Mouse (Mus musculus): Measurements from ENCODE around the gene Lrrc10b. TPM values are rescaled to one million over a fixed set of nuclear protein-coding genes. Genes with fewer than 3 reads are reported as not detected.

Gene Lrrc10b
- polyA plus RNA-seq, 1 experiment from 2014 or later, result not detected

GRCm38 (mm10) chr19:10454718-10455436 is 2.4 kb downstream of the Lrrc10b start:
- Histone ChIP-seq H3K4me3 (ENCODE audit: low read depth, low read length) (no peak overlapping the region), H3K27me3 (ENCODE audit: control insufficient read depth, insufficient read depth, low read depth, low read length) (peaks cover 58% of the 10 kb centered on the region), H3K9me3 (replicated peaks; ENCODE audit: control insufficient read depth, low read length) (no peaks in the 10 kb centered on the region), H3K4me2 (ENCODE audit: low read depth, low read length) (no peak overlapping the region), H3K27ac (ENCODE audit: low read length) (no peak overlapping the region), H3K36me3 (ENCODE audit: control insufficient read depth, insufficient read depth) (no peaks in the 10 kb centered on the region), H3K4me1 (ENCODE audit: control insufficient read depth, low read depth, low read length) (no peaks in the 10 kb centered on the region; the same call in none of the 2 replicates), H3K9ac (ENCODE audit: low read depth, low read length) (no peak overlapping the region)
- WGBS (ENCODE audit: insufficient replicate concordance), result 52% methylated on average over 4 of the region's 4 CpGs
- ATAC-seq (ENCODE audit: low read depth), result no peak

- Histone ChIP-seq H3K27ac (ENCODE audit: low read length) (no peak overlapping the region), H3K27me3 (ENCODE audit: control insufficient read depth, insufficient read depth, low read depth, low read length) (peaks cover 7% of the 10 kb centered on the region), H3K4me1 (ENCODE audit: control insufficient read depth, low read depth, low read length) (no peaks in the 10 kb centered on the region; the same call in 1 of the 2 replicates)
Measured at GRCm38 (mm10) chr19:10449708-10450107, 7.6 kb downstream of the Lrrc10b start.

GRCm38 (mm10) chr19:10449190-10449589 is 8.1 kb downstream of the Lrrc10b start:
- 63% methylated on average over 6 of the region's 6 CpGs for WGBS (ENCODE audit: insufficient replicate concordance)
- Histone ChIP-seq H3K4me2 (ENCODE audit: low read depth, low read length) (no peak overlapping the region), H3K27ac (ENCODE audit: low read length) (no peak overlapping the region), H3K27me3 (ENCODE audit: control insufficient read depth, insufficient read depth, low read depth, low read length) (peaks cover 5% of the 10 kb centered on the region), H3K4me1 (ENCODE audit: control insufficient read depth, low read depth, low read length) (peaks cover 4% of the 10 kb centered on the region), H3K9me3 (replicated peaks; ENCODE audit: control insufficient read depth, low read length) (no peaks in the 10 kb centered on the region), H3K9ac (ENCODE audit: low read depth, low read length) (no peak overlapping the region), H3K4me3 (ENCODE audit: low read depth, low read length) (no peak overlapping the region), H3K36me3 (ENCODE audit: control insufficient read depth, insufficient read depth) (no peaks in the 10 kb centered on the region)
- ATAC-seq (ENCODE audit: low read depth), result no peak

More at GRCm38 (mm10) chr19:10449708-10450107, 7.6 kb downstream of the Lrrc10b start:
- Histone ChIP-seq H3K4me2 (ENCODE audit: low read depth, low read length) (no peak overlapping the region), H3K36me3 (ENCODE audit: control insufficient read depth, insufficient read depth) (no peaks in the 10 kb centered on the region), H3K4me3 (ENCODE audit: low read depth, low read length) (no peak overlapping the region), H3K9ac (ENCODE audit: low read depth, low read length) (no peak overlapping the region), H3K9me3 (replicated peaks; ENCODE audit: control insufficient read depth, low read length) (no peaks in the 10 kb centered on the region)
- WGBS (ENCODE audit: insufficient replicate concordance), result 9% methylated on average over 3 of the region's 3 CpGs
- no peak for ATAC-seq (ENCODE audit: low read depth)

- Histone ChIP-seq H3K27ac (ENCODE audit: low read length) (no peak overlapping the region), H3K4me3 (ENCODE audit: low read depth, low read length) (no peak overlapping the region), H3K9me3 (replicated peaks; ENCODE audit: control insufficient read depth, low read length) (no peaks in the 10 kb centered on the region), H3K36me3 (ENCODE audit: control insufficient read depth, insufficient read depth) (no peaks in the 10 kb centered on the region), H3K4me2 (ENCODE audit: low read depth, low read length) (no peak overlapping the region), H3K9ac (ENCODE audit: low read depth, low read length) (no peak overlapping the region), H3K27me3 (ENCODE audit: control insufficient read depth, insufficient read depth, low read depth, low read length) (no peaks in the 10 kb centered on the region; the same call in 1 of the 2 replicates), H3K4me1 (ENCODE audit: control insufficient read depth, low read depth, low read length) (peaks cover 4% of the 10 kb centered on the region)
- WGBS (ENCODE audit: insufficient replicate concordance), result 70% methylated on average over 7 of the region's 7 CpGs
- ATAC-seq (ENCODE audit: low read depth), result no peak
Measured at GRCm38 (mm10) chr19:10448275-10448674, 9.0 kb downstream of the Lrrc10b start.

- ATAC-seq (ENCODE audit: low read depth), result peak; percentile 94
- H3K4me1 ChIP-seq (ENCODE audit: control insufficient read depth, low read depth, low read length), result peaks cover 4% of the 10 kb centered on the region
- no peaks in the 10 kb centered on the region for H3K27me3 ChIP-seq (ENCODE audit: control insufficient read depth, insufficient read depth, low read depth, low read length)
- peak overlapping the region; percentile 7 for H3K27ac ChIP-seq (ENCODE audit: low read length)
- no peak overlapping the region for H3K9ac ChIP-seq (ENCODE audit: low read depth, low read length)
- H3K4me2 ChIP-seq (ENCODE audit: low read depth, low read length), result peak overlapping the region; percentile 37
- 49% methylated on average over 15 of the region's 15 CpGs for WGBS (ENCODE audit: insufficient replicate concordance)
- no peak overlapping the region for H3K4me3 ChIP-seq (ENCODE audit: low read depth, low read length)
- H3K9me3 ChIP-seq (replicated peaks; ENCODE audit: control insufficient read depth, low read length), result no peaks in the 10 kb centered on the region
- no peaks in the 10 kb centered on the region for H3K36me3 ChIP-seq (ENCODE audit: control insufficient read depth, insufficient read depth)
Measured at GRCm38 (mm10) chr19:10444685-10445369, 12.4 kb downstream of the Lrrc10b start.

- no peaks in the 10 kb centered on the region for H3K9me3 ChIP-seq (replicated peaks; ENCODE audit: control insufficient read depth, low read length)
- peaks cover 7% of the 10 kb centered on the region; the same call in 1 of the 2 replicates for H3K4me1 ChIP-seq (ENCODE audit: control insufficient read depth, low read depth, low read length)
- WGBS (ENCODE audit: insufficient replicate concordance), result 58% methylated on average over 1 of the region's 1 CpGs
- no peaks in the 10 kb centered on the region for H3K36me3 ChIP-seq (ENCODE audit: control insufficient read depth, insufficient read depth)
- no peak overlapping the region for H3K4me2 ChIP-seq (ENCODE audit: low read depth, low read length)
- H3K27me3 ChIP-seq (ENCODE audit: control insufficient read depth, insufficient read depth, low read depth, low read length), result no peaks in the 10 kb centered on the region
- no peak for ATAC-seq (ENCODE audit: low read depth)
- H3K4me3 ChIP-seq (ENCODE audit: low read depth, low read length), result no peak overlapping the region
- no peak overlapping the region for H3K9ac ChIP-seq (ENCODE audit: low read depth, low read length)
- no peak overlapping the region for H3K27ac ChIP-seq (ENCODE audit: low read length)
Measured at GRCm38 (mm10) chr19:10437521-10437920, 19.8 kb downstream of the Lrrc10b start.

- WGBS (ENCODE audit: insufficient replicate concordance), result 0% methylated on average over 1 of the region's 1 CpGs
Measured at GRCm38 (mm10) chr19:10436726-10437125, 20.5 kb downstream of the Lrrc10b start.

GRCm38 (mm10) chr19:10435908-10436307 is 21.4 kb downstream of the Lrrc10b start:
- no peaks in the 10 kb centered on the region for H3K27me3 ChIP-seq (ENCODE audit: control insufficient read depth, insufficient read depth, low read depth, low read length)
- H3K36me3 ChIP-seq (ENCODE audit: control insufficient read depth, insufficient read depth), result no peaks in the 10 kb centered on the region
- ATAC-seq (ENCODE audit: low read depth), result no peak
- H3K27ac ChIP-seq (ENCODE audit: low read length), result no peak overlapping the region
- no peaks in the 10 kb centered on the region for H3K9me3 ChIP-seq (replicated peaks; ENCODE audit: control insufficient read depth, low read length)
- H3K4me3 ChIP-seq (ENCODE audit: low read depth, low read length), result no peak overlapping the region
- 17% methylated on average over 3 of the region's 3 CpGs for WGBS (ENCODE audit: insufficient replicate concordance)
- H3K4me2 ChIP-seq (ENCODE audit: low read depth, low read length), result no peak overlapping the region
- peaks cover 17% of the 10 kb centered on the region for H3K4me1 ChIP-seq (ENCODE audit: control insufficient read depth, low read depth, low read length)
- no peak overlapping the region for H3K9ac ChIP-seq (ENCODE audit: low read depth, low read length)

More at GRCm38 (mm10) chr19:10436726-10437125, 20.5 kb downstream of the Lrrc10b start:
- H3K27ac ChIP-seq (ENCODE audit: low read length), result no peak overlapping the region
- H3K9me3 ChIP-seq (replicated peaks; ENCODE audit: control insufficient read depth, low read length), result no peaks in the 10 kb centered on the region
- H3K4me3 ChIP-seq (ENCODE audit: low read depth, low read length), result no peak overlapping the region
- H3K9ac ChIP-seq (ENCODE audit: low read depth, low read length), result no peak overlapping the region
- H3K4me2 ChIP-seq (ENCODE audit: low read depth, low read length), result no peak overlapping the region
- H3K4me1 ChIP-seq (ENCODE audit: control insufficient read depth, low read depth, low read length), result peaks cover 10% of the 10 kb centered on the region
- ATAC-seq (ENCODE audit: low read depth), result no peak
- no peaks in the 10 kb centered on the region for H3K36me3 ChIP-seq (ENCODE audit: control insufficient read depth, insufficient read depth)
- H3K27me3 ChIP-seq (ENCODE audit: control insufficient read depth, insufficient read depth, low read depth, low read length), result no peaks in the 10 kb centered on the region

- no peak overlapping the region for H3K4me3 ChIP-seq (ENCODE audit: low read depth, low read length)
- H3K4me1 ChIP-seq (ENCODE audit: control insufficient read depth, low read depth, low read length), result peaks cover 18% of the 10 kb centered on the region
- no peak overlapping the region for H3K4me2 ChIP-seq (ENCODE audit: low read depth, low read length)
- 55% methylated on average over 6 of the region's 6 CpGs for WGBS (ENCODE audit: insufficient replicate concordance)
- no peaks in the 10 kb centered on the region for H3K36me3 ChIP-seq (ENCODE audit: control insufficient read depth, insufficient read depth)
- H3K27me3 ChIP-seq (ENCODE audit: control insufficient read depth, insufficient read depth, low read depth, low read length), result no peaks in the 10 kb centered on the region
- no peak overlapping the region for H3K9ac ChIP-seq (ENCODE audit: low read depth, low read length)
- H3K27ac ChIP-seq (ENCODE audit: low read length), result no peak overlapping the region
- ATAC-seq (ENCODE audit: low read depth), result no peak
- H3K9me3 ChIP-seq (replicated peaks; ENCODE audit: control insufficient read depth, low read length), result no peaks in the 10 kb centered on the region
Measured at GRCm38 (mm10) chr19:10434927-10435326, 22.3 kb downstream of the Lrrc10b start.

Measured in liver, embryonic 16.5 days (tissue).